Mouse (Mus musculus): ENCODE measurements around the gene Krt14. TPM values are rescaled to one million over a fixed set of nuclear protein-coding genes. Genes with fewer than 3 reads are reported as not detected.

Krt14 gene
- polyA plus RNA-seq (2014; fragmentation: Illumina TruSeq; extraction: RNeasy Lipid Tissue Mini Kit (QIAGEN cat#74804); ENCODE audit: low read depth, low replicate concordance) = not detected

GRCm38 (mm10) chr11:100207498-100207897 lies at the start of gene Krt14:
TSS of gene Krt14 (minus strand) at chr11:100207548.

GRCm38 (mm10) chr11:100248852-100249465 lies 41.6 kb upstream of the Krt14 start, which contains the start of gene Krt16:
TSS of gene Krt16 (minus strand) at chr11:100248902.

DNA sequence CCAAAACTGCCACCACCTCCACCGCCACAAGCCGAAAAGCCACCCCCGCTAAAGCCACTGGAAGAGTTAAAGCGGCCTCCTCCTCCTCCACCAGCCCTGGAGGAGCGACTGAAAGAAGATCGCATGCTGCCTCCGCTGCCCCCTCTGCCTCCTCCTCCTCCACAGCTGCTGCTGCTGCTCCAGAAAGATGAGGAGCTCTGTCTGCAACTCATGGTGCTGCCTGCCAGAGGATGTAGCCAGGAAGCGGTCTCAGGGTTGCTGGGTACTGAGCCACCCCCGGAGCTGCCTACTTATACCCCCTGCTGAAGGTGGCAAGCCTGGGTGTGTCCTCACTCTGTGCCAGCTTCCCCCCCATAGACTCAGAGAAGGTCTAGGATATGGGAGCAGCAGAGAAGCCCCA lies 14.4 kb downstream of the Krt14 start, which contains the start of gene Krt9:
Gene Krt9, minus strand, starts transcription at position 255 of the 400 bp plus-strand sequence.

Other genes starting within 250 kb of the Krt14 start
- gene Krtap29-1, start 228.5 kb downstream of the Krt14 start, polyA plus RNA-seq (2014; fragmentation: Illumina TruSeq; extraction: RNeasy Lipid Tissue Mini Kit (QIAGEN cat#74804); ENCODE audit: low read depth, low replicate concordance) = not detected
- gene Krtap16-1, start 221.0 kb downstream of the Krt14 start, polyA plus RNA-seq (2014; fragmentation: Illumina TruSeq; extraction: RNeasy Lipid Tissue Mini Kit (QIAGEN cat#74804); ENCODE audit: low read depth, low replicate concordance) = not detected
- gene Krtap17-1, start 213.6 kb downstream of the Krt14 start, polyA plus RNA-seq (2014; fragmentation: Illumina TruSeq; extraction: RNeasy Lipid Tissue Mini Kit (QIAGEN cat#74804); ENCODE audit: low read depth, low replicate concordance) = not detected
- gene Krt33a, start 191.3 kb downstream of the Krt14 start, polyA plus RNA-seq (2014; fragmentation: Illumina TruSeq; extraction: RNeasy Lipid Tissue Mini Kit (QIAGEN cat#74804); ENCODE audit: low read depth, low replicate concordance) = not detected
- gene Krt33b, start 177.7 kb downstream of the Krt14 start, polyA plus RNA-seq (2014; fragmentation: Illumina TruSeq; extraction: RNeasy Lipid Tissue Mini Kit (QIAGEN cat#74804); ENCODE audit: low read depth, low replicate concordance) = not detected
- not detected for gene Krt34, start 166.0 kb downstream of the Krt14 start, polyA plus RNA-seq (2014; fragmentation: Illumina TruSeq; extraction: RNeasy Lipid Tissue Mini Kit (QIAGEN cat#74804); ENCODE audit: low read depth, low replicate concordance)
- not detected for gene Krt31, start 157.0 kb downstream of the Krt14 start, polyA plus RNA-seq (2014; fragmentation: Illumina TruSeq; extraction: RNeasy Lipid Tissue Mini Kit (QIAGEN cat#74804); ENCODE audit: low read depth, low replicate concordance)
- not detected for gene Krt32, start 119.3 kb downstream of the Krt14 start, polyA plus RNA-seq (2014; fragmentation: Illumina TruSeq; extraction: RNeasy Lipid Tissue Mini Kit (QIAGEN cat#74804); ENCODE audit: low read depth, low replicate concordance)
- gene Krt35, start 111.3 kb downstream of the Krt14 start, polyA plus RNA-seq (2014; fragmentation: Illumina TruSeq; extraction: RNeasy Lipid Tissue Mini Kit (QIAGEN cat#74804); ENCODE audit: low read depth, low replicate concordance) = not detected
- gene Krt36, start 101.9 kb downstream of the Krt14 start, polyA plus RNA-seq (2014; fragmentation: Illumina TruSeq; extraction: RNeasy Lipid Tissue Mini Kit (QIAGEN cat#74804); ENCODE audit: low read depth, low replicate concordance) = not detected
- not detected for gene Krt13, start 86.0 kb downstream of the Krt14 start, polyA plus RNA-seq (2014; fragmentation: Illumina TruSeq; extraction: RNeasy Lipid Tissue Mini Kit (QIAGEN cat#74804); ENCODE audit: low read depth, low replicate concordance)
- gene Krt15, start 71.6 kb downstream of the Krt14 start, polyA plus RNA-seq (2014; fragmentation: Illumina TruSeq; extraction: RNeasy Lipid Tissue Mini Kit (QIAGEN cat#74804); ENCODE audit: low read depth, low replicate concordance) = not detected
- gene Krt19, start 58.9 kb downstream of the Krt14 start, polyA plus RNA-seq (2014; fragmentation: Illumina TruSeq; extraction: RNeasy Lipid Tissue Mini Kit (QIAGEN cat#74804); ENCODE audit: low read depth, low replicate concordance) = 7.3 TPM
- gene Krt9, start 14.3 kb downstream of the Krt14 start, polyA plus RNA-seq (2014; fragmentation: Illumina TruSeq; extraction: RNeasy Lipid Tissue Mini Kit (QIAGEN cat#74804); ENCODE audit: low read depth, low replicate concordance) = not detected
- not detected for gene Krt16, start 41.4 kb upstream of the Krt14 start, polyA plus RNA-seq (2014; fragmentation: Illumina TruSeq; extraction: RNeasy Lipid Tissue Mini Kit (QIAGEN cat#74804); ENCODE audit: low read depth, low replicate concordance)
- gene Krt17, start 53.5 kb upstream of the Krt14 start, polyA plus RNA-seq (2014; fragmentation: Illumina TruSeq; extraction: RNeasy Lipid Tissue Mini Kit (QIAGEN cat#74804); ENCODE audit: low read depth, low replicate concordance) = not detected
- gene Krt42, start 62.3 kb upstream of the Krt14 start, polyA plus RNA-seq (2014; fragmentation: Illumina TruSeq; extraction: RNeasy Lipid Tissue Mini Kit (QIAGEN cat#74804); ENCODE audit: low read depth, low replicate concordance) = not detected
- 1,167 TPM for gene Eif1, start 112.3 kb upstream of the Krt14 start, polyA plus RNA-seq (2014; fragmentation: Illumina TruSeq; extraction: RNeasy Lipid Tissue Mini Kit (QIAGEN cat#74804); ENCODE audit: low read depth, low replicate concordance)
- gene Gast, start 126.9 kb upstream of the Krt14 start, polyA plus RNA-seq (2014; fragmentation: Illumina TruSeq; extraction: RNeasy Lipid Tissue Mini Kit (QIAGEN cat#74804); ENCODE audit: low read depth, low replicate concordance) = not detected
- gene Hap1, start 148.6 kb upstream of the Krt14 start, polyA plus RNA-seq (2014; fragmentation: Illumina TruSeq; extraction: RNeasy Lipid Tissue Mini Kit (QIAGEN cat#74804); ENCODE audit: low read depth, low replicate concordance) = 1.4 TPM
- 166 TPM for gene Jup, start 190.2 kb upstream of the Krt14 start, polyA plus RNA-seq (2014; fragmentation: Illumina TruSeq; extraction: RNeasy Lipid Tissue Mini Kit (QIAGEN cat#74804); ENCODE audit: low read depth, low replicate concordance)
- gene P3h4, start 207.3 kb upstream of the Krt14 start, polyA plus RNA-seq (2014; fragmentation: Illumina TruSeq; extraction: RNeasy Lipid Tissue Mini Kit (QIAGEN cat#74804); ENCODE audit: low read depth, low replicate concordance) = 34.0 TPM
- gene Fkbp10, start 208.1 kb upstream of the Krt14 start, polyA plus RNA-seq (2014; fragmentation: Illumina TruSeq; extraction: RNeasy Lipid Tissue Mini Kit (QIAGEN cat#74804); ENCODE audit: low read depth, low replicate concordance) = 24.7 TPM
- 42.9 TPM for gene Nt5c3b, start 234.3 kb upstream of the Krt14 start, polyA plus RNA-seq (2014; fragmentation: Illumina TruSeq; extraction: RNeasy Lipid Tissue Mini Kit (QIAGEN cat#74804); ENCODE audit: low read depth, low replicate concordance)
- gene Klhl10, start 234.4 kb upstream of the Krt14 start, polyA plus RNA-seq (2014; fragmentation: Illumina TruSeq; extraction: RNeasy Lipid Tissue Mini Kit (QIAGEN cat#74804); ENCODE audit: low read depth, low replicate concordance) = 0.45 TPM